Mouse (Mus musculus): Measurements from ENCODE around the gene Cpa3.

Cpa3 gene

DNA sequence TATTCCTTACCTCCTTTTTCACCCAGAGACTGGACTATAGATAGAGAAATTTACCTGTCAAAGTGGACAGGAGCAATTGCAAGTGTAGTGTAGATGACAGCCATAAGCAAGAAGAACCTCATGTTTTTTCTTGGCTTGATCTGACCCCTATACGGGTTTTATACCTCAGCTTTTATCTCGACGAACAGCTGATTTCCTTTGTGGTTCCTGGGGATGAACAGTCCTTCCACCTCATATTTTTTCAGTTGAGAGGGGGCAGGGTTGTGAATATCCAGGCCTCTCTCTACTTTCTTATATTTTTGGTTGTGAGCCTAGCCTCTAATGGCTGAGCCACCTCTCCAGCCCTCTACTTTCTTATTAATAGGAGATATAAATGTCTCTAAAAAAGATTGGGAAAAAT, at the start of gene Cpa3:
TSS of gene Cpa3 (minus strand) at position 132 of the 400 bp plus-strand sequence.
- no peak for DNase-seq (ENCODE audit: low read depth, low spot score)

DNA sequence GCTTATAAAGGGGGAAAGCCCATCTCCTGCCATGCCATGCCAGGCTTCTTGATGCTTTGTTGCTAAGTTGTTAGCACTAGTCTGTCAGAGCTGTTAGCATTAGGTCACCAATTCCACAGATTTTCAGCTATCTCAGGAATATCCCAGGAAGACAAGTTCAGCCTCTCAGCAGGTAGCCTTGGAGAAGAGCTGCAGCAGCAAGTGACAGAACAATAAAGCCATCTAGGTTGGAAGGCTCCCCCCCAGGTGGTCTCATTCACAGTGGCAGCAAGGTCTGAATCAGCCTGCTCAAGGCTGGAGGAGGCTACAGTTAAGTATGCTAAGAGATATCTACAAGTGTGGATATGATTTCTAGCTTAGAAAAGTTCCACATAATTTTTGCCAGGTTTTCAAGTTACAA, 49.4 kb upstream of the Cpa3 start:
- DNase-seq (ENCODE audit: low read depth, low spot score) = no peak

DNA sequence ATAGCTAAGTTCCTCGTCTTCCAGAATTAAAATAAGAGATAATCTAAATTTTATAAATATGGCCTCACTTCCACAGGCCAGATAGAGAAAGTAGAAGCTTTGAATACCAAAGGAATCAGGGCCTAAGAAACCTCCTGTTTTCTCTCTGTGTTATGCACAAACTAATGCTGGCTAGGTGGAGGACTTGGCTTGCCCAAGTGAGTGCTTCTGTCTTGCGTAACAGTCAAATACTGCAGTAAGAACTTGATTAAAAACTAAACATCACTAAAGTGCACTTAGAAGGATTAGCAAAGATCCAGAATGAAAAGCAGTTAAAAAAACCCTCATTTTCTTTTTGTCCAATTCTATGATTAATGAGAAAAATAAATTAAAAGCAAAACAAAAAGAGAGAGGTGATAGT, 46.8 kb upstream of the Cpa3 start:
- DNase-seq (ENCODE audit: low read depth, low spot score) = no peak

DNA sequence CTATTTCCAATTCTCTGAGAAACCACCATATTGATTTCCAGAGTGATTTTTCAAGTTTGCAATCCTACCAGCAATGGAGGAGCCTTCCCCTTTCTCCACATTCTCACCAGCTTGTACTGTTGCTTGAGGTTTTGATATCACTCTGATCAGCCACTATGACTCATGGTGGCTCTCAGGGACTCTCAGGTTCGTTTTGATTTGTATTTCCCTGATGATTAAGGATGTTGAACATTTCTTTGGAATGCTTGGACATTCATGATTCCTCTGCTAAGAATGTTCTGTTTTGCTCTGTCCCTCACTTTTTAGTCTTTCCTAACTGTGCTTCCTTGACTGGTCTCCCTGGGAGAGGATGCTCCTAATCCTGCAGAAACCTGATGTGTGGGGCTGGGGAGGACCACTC, 39.8 kb upstream of the Cpa3 start:
- peak; percentile 86 for DNase-seq (ENCODE audit: low read depth, low spot score)

DNA sequence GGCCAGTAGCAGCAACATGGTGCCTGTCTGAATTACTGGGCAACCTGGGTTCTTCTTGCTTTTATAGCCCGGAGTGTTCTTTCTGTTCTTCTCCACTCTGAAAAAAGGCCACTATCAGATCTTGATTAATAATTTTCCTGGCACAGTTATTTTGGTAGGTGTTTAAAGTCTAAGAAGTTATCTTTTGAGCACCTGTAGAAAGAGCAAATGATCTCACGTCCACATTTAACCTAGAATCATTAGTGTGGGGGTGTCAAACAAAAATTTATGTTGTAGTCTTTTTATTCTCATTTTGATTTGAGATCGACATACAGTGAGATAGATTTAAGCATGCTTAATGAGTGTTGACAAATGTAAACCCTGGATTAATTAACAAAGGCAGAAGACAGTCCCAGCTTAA, 33.7 kb upstream of the Cpa3 start, which contains the start of gene Cpb1:
TSS of gene Cpb1 (minus strand) at position 101 of the 400 bp plus-strand sequence.
- no peak for DNase-seq (ENCODE audit: low read depth, low spot score)

DNA sequence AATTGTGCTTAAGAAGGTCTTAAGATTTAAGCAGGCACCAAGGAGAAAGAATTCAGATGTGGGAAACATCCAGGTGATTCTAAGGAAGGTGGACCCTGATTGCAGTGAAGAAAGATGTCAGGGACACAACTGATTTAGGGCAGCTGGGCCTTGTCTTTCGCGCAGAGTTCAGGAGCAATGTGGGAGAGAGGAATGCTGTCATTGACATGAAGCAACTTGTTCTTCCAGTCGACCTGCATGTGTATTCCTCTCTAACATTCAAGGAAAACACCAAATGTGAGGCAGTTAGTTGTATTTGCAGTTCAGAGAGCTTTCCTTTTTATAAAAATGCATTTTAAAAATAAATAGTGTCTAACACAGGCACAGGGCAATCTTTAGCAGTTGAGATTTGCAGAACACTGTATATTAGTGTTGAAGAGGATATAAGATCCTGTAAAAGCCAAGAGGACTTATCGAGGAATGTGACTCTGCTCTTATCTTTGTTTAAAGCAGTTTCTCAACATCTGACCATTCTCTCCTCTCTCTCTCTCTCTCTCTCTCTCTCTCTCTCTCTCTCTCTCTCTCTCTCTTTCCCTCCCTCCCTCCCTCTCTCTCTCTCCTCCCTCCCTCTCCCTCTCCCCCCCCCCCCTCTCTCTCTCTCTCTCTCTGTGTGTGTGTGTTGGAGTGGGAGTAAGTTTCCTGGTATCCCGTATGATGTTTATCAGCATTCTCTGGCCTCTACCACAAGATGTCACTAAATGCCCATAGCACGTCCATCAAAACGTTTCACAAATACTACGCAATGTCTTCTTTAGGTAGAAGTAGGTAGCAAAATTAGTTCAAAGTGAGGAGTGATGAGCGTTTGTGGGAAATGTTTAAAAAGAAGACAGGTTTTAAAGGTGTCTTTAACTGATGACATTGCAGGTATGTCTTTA, 12.8 kb upstream of the Cpa3 start:
- peak; percentile 72 for DNase-seq (ENCODE audit: low read depth, low spot score)

DNA sequence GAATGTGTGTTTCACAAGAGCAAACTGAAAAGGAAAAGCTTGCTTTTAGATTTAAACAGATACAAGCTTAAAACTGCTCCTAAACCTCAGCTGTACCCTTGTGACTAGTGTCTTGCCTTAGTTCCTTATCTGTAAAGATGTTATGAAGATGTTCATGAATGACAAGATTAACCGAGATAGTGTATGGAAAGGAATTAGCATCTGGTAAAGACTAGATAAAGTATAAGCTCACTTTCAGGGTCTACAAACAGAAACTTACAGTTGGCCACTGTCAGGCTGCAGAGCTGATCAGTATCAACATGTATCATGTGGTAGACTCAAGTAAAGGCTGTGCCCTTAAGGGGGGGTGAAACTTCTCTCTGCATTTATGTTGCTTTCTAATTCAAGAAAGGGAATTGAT, 1.9 kb upstream of the Cpa3 start:
- no peak for DNase-seq (ENCODE audit: low read depth, low spot score)

DNA sequence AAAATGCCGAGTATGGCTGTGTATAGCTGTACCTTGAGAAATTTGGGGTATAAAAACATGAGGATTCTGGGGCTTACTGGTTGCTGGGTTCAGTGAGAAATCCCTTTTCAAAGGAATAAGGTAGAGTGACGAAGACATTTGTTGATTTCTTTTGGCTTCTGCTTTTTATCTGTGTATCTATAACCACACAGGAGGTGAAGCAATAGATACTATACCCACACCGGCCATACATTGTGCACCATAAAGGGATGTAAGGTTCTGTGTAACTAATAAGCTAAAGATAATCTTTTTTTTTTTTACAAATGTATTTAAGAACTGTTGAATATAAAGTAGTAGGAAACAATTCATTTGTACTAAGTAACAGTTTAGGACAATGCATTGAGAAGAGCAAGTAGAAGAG, 2.2 kb downstream of the Cpa3 start:
- no peak for DNase-seq (ENCODE audit: low read depth, low spot score)

DNA sequence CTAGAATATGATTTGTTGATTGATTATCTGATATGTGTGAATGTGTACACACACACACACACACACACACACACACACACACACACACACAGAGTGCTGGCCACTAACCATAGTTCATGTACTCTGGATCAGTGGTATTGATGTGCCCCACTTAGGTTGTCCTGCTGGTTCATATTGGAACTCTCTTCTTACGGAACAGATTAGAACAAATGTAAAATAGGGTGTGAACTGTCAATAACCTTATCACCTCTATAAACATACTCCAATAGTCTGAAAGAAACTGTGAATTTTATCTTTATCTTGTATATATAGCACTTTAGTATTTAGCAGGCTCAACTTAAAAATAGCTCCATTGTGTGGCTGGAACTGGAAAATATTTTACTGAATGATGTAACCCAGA, 5.0 kb downstream of the Cpa3 start:
- no peak for DNase-seq (ENCODE audit: low read depth, low spot score)

DNA sequence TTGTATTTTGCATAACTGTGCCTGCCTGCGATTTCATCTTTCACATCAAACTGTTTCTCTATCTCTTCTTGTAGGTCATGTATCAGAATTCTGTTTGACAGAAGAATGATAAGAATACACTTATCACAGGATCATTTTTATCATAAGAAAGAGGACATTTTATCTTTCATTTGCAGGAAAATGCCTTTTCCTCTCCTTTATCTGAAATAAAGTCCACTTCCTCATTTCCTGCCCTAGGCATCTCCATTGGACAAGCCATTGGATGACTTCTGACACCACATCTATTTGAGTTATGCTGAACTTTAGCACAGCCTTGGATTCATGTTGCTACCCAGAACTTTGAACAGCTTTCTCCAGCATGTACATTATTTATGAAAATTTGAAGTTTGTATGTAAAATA, 13.0 kb downstream of the Cpa3 start:
- no peak for DNase-seq (ENCODE audit: low read depth, low spot score)

DNA sequence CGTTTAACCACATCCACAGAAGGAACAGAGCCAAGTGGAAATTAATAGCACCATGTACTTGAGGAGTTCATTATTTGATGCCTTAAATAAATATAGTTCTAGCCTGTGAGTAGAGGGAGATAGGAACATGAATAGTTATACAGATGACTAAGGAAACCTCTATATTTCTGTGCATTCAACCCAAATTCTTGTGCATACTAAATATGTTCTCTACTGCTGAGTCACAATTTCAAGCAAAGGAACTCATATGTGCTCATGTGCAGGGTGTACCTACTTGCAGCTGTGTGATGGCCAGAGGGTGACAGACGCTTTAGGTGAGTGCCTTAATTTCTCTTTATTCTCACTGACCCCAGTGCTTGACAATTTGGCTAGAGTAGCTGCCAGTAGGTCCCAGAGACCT, 16.6 kb downstream of the Cpa3 start:
- DNase-seq (ENCODE audit: low read depth, low spot score) = no peak

DNA sequence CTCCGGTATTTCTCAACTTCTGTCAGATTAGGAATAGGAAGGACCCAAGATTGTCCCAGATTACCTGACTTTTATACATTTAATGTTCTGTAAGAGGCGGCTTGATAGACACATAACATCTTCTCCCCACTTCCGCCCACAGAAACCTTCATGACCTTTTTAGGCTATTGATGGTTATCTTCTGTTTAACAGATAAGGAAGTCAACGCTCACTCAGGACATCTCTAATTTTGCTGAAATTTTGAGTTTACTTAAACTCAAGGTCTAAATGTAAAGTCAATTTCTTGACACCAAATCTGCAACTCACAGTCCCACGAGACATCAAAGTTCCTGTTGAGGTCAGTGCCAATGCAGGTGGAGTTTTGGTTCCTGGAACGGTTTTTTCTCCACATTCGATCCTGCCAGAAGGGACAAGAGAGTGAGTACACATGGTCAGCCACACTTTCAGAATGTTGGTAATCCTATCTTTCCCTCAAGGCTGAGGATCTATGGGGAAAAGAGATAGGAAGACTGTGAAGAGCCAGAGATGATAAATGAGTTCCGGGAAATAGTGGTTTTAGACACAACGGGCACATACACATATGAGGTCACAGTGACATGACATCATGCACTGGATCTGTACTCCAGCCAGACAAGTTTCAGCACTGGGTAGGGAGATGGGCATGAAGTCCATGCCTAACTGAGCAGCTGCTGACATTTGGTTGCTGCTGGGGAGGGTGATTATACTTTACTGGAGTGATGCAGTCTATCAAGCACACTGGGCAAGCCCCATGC, 18.9 kb downstream of the Cpa3 start:
- DNase-seq (ENCODE audit: low read depth, low spot score) = no peak

DNA sequence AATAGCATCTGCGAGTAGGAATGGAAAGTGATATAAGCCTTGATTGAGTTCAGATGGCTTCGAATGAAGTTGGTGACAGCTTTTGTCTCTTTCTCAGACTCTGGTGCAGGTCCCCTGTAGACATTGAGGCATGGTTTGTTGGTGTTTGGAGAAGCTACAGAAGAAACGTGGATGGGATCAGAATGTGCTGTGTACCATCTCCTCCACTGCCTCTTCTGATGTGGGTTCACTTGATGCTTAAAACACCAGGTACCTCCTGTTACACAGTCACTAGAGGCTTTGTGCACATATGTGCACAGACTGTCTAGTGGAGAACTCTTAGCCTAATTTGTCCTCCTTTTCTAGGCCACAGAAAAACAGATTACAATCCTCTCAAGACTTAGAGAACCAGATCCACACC, 19.8 kb downstream of the Cpa3 start:
- DNase-seq (ENCODE audit: low read depth, low spot score) = no peak

DNA sequence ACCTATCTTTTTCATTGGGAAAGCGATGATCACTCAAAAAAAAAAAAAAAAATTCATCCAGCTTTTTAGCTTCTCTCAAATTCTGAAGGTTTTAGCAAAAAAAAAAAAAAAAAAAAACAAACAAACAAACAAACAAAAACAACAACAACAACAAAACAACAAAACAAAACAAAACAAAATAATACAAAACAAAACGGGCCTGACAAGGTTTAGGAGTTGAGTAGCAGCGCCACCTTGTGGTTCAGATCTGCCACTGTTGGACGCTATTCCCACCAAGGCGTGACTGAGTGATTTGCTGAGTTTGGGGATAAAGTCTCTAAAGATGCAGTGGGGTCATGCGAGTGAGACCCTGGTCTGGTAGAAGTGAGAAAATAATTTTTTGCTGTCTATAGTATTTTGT, 43.1 kb downstream of the Cpa3 start:
- DNase-seq (ENCODE audit: low read depth, low spot score) = peak; percentile 77

DNA sequence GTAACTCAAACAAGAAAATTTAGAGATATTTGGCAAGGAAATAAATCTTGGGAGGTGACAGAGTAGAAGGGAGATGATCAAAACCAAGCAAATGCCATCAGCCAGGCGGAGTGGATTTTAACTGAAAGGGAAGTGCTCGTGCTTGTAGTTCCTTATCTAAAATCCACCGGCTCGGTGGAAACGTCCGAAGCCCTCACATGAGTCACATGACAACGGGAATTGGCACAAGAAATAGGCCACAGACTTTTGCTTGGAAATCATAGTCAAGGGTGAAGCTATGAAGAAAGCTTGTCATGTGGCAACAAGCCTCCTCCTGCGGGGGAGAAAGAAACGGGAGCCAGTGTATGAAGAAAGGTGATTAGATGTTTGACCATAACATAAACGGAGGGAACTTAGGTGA, 44.1 kb downstream of the Cpa3 start:
- DNase-seq (ENCODE audit: low read depth, low spot score) = no peak

DNA sequence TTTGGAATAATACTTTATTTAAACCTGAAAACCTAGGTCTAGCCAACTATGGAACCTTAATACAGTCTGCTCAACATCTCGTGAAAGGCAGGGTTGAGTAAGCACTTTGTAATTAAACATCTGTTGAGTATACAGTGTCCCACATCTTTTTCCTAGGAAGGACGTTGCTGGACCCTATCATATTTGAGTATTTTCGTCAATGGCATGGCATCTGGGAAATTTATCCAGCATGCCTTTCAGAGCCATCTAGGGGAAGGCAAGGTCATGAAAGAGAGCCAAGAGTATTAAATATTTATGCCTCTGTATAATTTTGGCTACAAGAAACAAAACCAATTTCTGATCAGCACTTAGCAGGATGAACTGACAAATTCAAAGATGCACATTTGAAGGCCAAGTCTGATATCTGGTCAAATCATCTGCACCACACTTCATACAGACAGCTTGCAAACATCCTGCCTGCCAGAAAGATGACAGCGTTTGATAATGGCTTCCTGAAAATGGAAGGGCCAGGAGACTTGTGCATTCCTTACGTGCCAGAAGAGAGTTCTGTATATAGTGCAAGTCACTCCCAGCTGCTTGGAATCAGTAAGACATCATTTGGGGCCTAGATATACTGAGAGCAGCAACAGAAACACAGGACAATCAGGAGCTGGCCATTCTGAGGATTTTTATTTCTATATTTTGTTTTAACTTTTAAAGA, 52.9 kb downstream of the Cpa3 start:
- peak; percentile 43 for DNase-seq (ENCODE audit: low read depth, low spot score)

DNA sequence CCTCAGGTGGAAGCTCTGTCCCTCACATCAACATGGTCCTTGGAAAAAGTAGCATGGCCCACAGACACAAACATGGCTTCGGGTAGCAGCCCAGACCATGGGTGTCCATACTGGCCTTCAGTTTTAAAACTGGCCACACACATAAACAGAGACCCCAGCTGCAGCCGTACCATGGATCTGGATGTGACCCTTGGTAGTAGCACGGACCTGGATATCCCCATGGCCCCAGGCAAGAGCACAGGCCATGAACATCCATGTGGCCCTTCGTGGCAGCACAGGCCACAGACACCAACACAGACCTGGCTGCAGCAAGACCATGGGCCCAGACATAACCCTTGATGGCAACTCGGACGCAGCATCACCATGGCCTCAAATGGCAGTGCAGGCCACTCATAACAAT, 69.6 kb downstream of the Cpa3 start:
- no peak for DNase-seq (ENCODE audit: low read depth, low spot score)

DNA sequence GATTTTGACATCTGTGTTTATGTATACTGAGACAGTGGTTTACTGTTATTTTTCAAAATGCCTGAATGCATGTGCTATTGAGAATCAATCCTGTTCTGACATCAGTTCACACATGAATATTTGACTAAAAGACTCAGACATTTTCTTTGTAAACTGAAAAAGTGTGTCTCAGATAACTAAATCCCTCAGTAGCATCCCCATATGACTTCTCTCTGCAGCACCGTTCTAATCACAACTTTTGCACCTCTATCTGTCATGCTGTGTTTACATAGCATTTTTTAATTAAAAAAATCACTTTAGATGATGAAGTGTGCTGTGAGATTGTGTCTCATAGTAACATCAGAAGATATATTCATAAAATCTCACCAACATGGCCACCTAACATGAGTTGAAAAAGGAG, 74.5 kb downstream of the Cpa3 start:
- DNase-seq (ENCODE audit: low read depth, low spot score) = no peak

Measured in 3T3-L1 (cell line).